ENCODE assay signal across 11 mouse cellular contexts in genomic region chr3:94718253-94718652, GRCm38 (mm10). TPM values are rescaled to one million over a fixed set of nuclear protein-coding genes. Genes with fewer than 3 reads are reported as not detected.
DNase-seq lines count a peak whose midpoint lies in the region; ATAC-seq and TF ChIP-seq lines count a peak whose summit lies in the region.
"Not testable (repeated sequence)": the region's sequence is repeated elsewhere in the genome, so short reads cannot be mapped to it uniquely, and the experiment has no call there.
"Had no signal": no experiment of that assay in that cellular context is flagged by ENCODE, and none has a peak within 500 bp of the region (broad histone marks: within the 10 kb centered on the region; RNA-seq: fewer than 3 reads in every experiment).

No protein-coding gene starts in this region.

- H3K9me3 ChIP-seq in heart, embryonic 15.5 days (replicated peaks); intestine, embryonic 15.5 days; liver, embryonic 11.5 days (ENCODE audit: control insufficient read depth, low read length); liver, embryonic 15.5 days (replicated peaks); lung, embryonic 16.5 days (ENCODE audit: control insufficient read depth, low read length); stomach, embryonic 15.5 days: not testable (repeated sequence)

- WGBS in heart, embryonic 15.5 days: 23% methylated on average over 1 of the region's 1 CpGs
- 13% methylated on average over 1 of the region's 1 CpGs for WGBS in intestine, embryonic 15.5 days
- 55% methylated on average over 1 of the region's 1 CpGs for WGBS in liver, embryonic 11.5 days
- 61% methylated on average over 1 of the region's 1 CpGs for whole genome bisulfite sequencing in liver, embryonic 15.5 days (ENCODE audit: insufficient replicate concordance)
- 17% methylated on average over 1 of the region's 1 CpGs for WGBS in lung, embryonic 16.5 days
- 31% methylated on average over 1 of the region's 1 CpGs for WGBS in stomach, embryonic 15.5 days

- POLR2A ChIA-PET in Patski (lab: Charles Lee): not testable (repeated sequence)

- CTCF ChIA-PET in Patski (lab: Charles Lee): not testable (repeated sequence)

- TF ChIP-seq CTCF in Patski (IDR thresholded peaks at IDR 0.05): not testable (repeated sequence)

- ATAC-seq in Patski: peak; percentile 97
- ATAC-seq in heart, embryonic 15.5 days (replicated peaks; ENCODE audit: insufficient number of reproducible peaks, insufficient read depth, low FRiP score, low read depth): 0 out of 2 replicates have a peak, but pooled peaks have one; percentile 53
- ATAC-seq in intestine, embryonic 15.5 days: peak; percentile 88
- ATAC-seq in liver, embryonic 11.5 days (replicated peaks; ENCODE audit: low FRiP score): peak; percentile 69
- peak; percentile 66; the same call in 1 of the 2 replicates for ATAC-seq in liver, embryonic 15.5 days (ENCODE audit: insufficient read depth)
- peak; percentile 79; the same call in 1 of the 2 replicates for ATAC-seq in lung, embryonic 16.5 days (ENCODE audit: low read depth)
- ATAC-seq in stomach, embryonic 15.5 days (ENCODE audit: insufficient read depth, low FRiP score, low read depth): peak; percentile 80

- not testable (repeated sequence) for H3K36me3 ChIP-seq in heart, embryonic 15.5 days; intestine, embryonic 15.5 days; liver, embryonic 11.5 days (ENCODE audit: control insufficient read depth, insufficient read depth, low read length); liver, embryonic 15.5 days (replicated peaks); lung, embryonic 16.5 days (ENCODE audit: control insufficient read depth, insufficient read depth, low read length); stomach, embryonic 15.5 days

- DNase-seq in Patski (ENCODE audit: low read depth, low spot score); liver, embryonic 11.5 days (ENCODE audit: low spot score): not testable (repeated sequence)

- not testable (repeated sequence) for H3K4me3 ChIP-seq in heart, embryonic 15.5 days; intestine, embryonic 15.5 days (replicated peaks); liver, embryonic 11.5 days (ENCODE audit: low read depth, low read length); liver, embryonic 15.5 days (replicated peaks); lung, embryonic 16.5 days (ENCODE audit: low read length); stomach, embryonic 15.5 days (replicated peaks)

- not testable (repeated sequence) for H3K9ac ChIP-seq in heart, embryonic 15.5 days; intestine, embryonic 15.5 days; liver, embryonic 11.5 days (ENCODE audit: low read depth, low read length); liver, embryonic 15.5 days; lung, embryonic 16.5 days (ENCODE audit: low read length); stomach, embryonic 15.5 days

- not testable (repeated sequence) for H3K4me2 ChIP-seq in heart, embryonic 15.5 days; intestine, embryonic 15.5 days (replicated peaks); liver, embryonic 11.5 days; liver, embryonic 15.5 days; lung, embryonic 16.5 days (ENCODE audit: low read depth, low read length); stomach, embryonic 15.5 days

- H3K27me3 ChIP-seq in Patski; heart, embryonic 15.5 days; intestine, embryonic 15.5 days (replicated peaks); liver, embryonic 11.5 days (replicated peaks; ENCODE audit: control insufficient read depth, insufficient read depth, low read length); liver, embryonic 15.5 days; lung, embryonic 16.5 days (ENCODE audit: control insufficient read depth, insufficient read depth, low read depth, low read length); stomach, embryonic 15.5 days (replicated peaks): not testable (repeated sequence)

- not testable (repeated sequence) for H3K4me1 ChIP-seq in heart, embryonic 15.5 days (replicated peaks); intestine, embryonic 15.5 days (replicated peaks); liver, embryonic 11.5 days (replicated peaks; ENCODE audit: control insufficient read depth, insufficient read depth, low read length); liver, embryonic 15.5 days (replicated peaks); lung, embryonic 16.5 days (replicated peaks; ENCODE audit: control insufficient read depth, insufficient read depth, low read length); stomach, embryonic 15.5 days

- in situ Hi-C loops in Patski (cut with MboI; ENCODE audit: low pct_unique_long_range_greater_than_20kb): not testable (repeated sequence)

- H3K27ac ChIP-seq in heart, embryonic 15.5 days; intestine, embryonic 15.5 days; liver, embryonic 11.5 days (ENCODE audit: low read depth, low read length); liver, embryonic 15.5 days (replicated peaks); lung, embryonic 16.5 days (ENCODE audit: low read length); stomach, embryonic 15.5 days: not testable (repeated sequence)

RNA-seq across cellular contexts. Expression of gene Selenbp2, which starts 24.9 kb away (rescaled TPM):
- polyA plus RNA-seq in Patski (2021): 0.36 TPM
- 3.8 and 4.4 TPM in 2 replicates for polyA plus RNA-seq in heart, embryonic 15.5 days (2015; fragmentation: Nextera tagmentation; extraction: Ambion mirVana)
- 4.0 and 5.5 TPM in 2 replicates for polyA plus RNA-seq in intestine, embryonic 15.5 days (2015; fragmentation: Nextera tagmentation; extraction: Ambion mirVana)
- polyA plus RNA-seq in liver, embryonic 11.5 days (2014; fragmentation: Nextera tagmentation; extraction: Ambion mirVana): 1.7 and 2.6 TPM in 2 replicates
- polyA plus RNA-seq in liver, embryonic 15.5 days (2015; fragmentation: Nextera tagmentation; extraction: Ambion mirVana): 69.0 and 92.7 TPM in 2 replicates
- 8.9 and 13.3 TPM in 2 replicates for polyA plus RNA-seq in lung, embryonic 16.5 days (2015; fragmentation: Nextera tagmentation; extraction: Ambion mirVana)
- 6.2 and 6.3 TPM in 2 replicates for polyA plus RNA-seq in stomach, embryonic 15.5 days (2015; fragmentation: Nextera tagmentation; extraction: Ambion mirVana)
- polyA plus RNA-seq: CD4-positive, CD25-positive, alpha-beta regulatory T cell, adult 4 months; embryonic facial prominence, embryonic 11.5 days; forebrain, embryonic 11.5 days; hindbrain, embryonic 12.5 days had no signal

RNA-seq across cellular contexts. Expression of gene Tuft1, which starts 59.6 kb away (rescaled TPM):
- 62.3 TPM for polyA plus RNA-seq in Patski (2021)
- polyA plus RNA-seq in heart, embryonic 15.5 days (2015; fragmentation: Nextera tagmentation; extraction: Ambion mirVana): 5.3 and 7.2 TPM in 2 replicates
- polyA plus RNA-seq in intestine, embryonic 15.5 days (2015; fragmentation: Nextera tagmentation; extraction: Ambion mirVana): 10.2 and 11.6 TPM in 2 replicates
- 7.7 and 8.8 TPM in 2 replicates for polyA plus RNA-seq in liver, embryonic 11.5 days (2014; fragmentation: Nextera tagmentation; extraction: Ambion mirVana)
- 10.9 and 12.6 TPM in 2 replicates for polyA plus RNA-seq in liver, embryonic 15.5 days (2015; fragmentation: Nextera tagmentation; extraction: Ambion mirVana)
- 10.9 and 11.9 TPM in 2 replicates for polyA plus RNA-seq in lung, embryonic 16.5 days (2015; fragmentation: Nextera tagmentation; extraction: Ambion mirVana)
- polyA plus RNA-seq in stomach, embryonic 15.5 days (2015; fragmentation: Nextera tagmentation; extraction: Ambion mirVana): 12.8 and 13.7 TPM in 2 replicates
